Mouse (Mus musculus) CD4-positive, CD25-positive, alpha-beta regulatory T cell (primary cell): ENCODE measurements around the gene Gtf3c5. TPM values are rescaled to one million over a fixed set of nuclear protein-coding genes. Genes with fewer than 3 reads are reported as not detected.

Source experiments
- polyA plus RNA-seq: library from polyadenylated mRNA; unstranded; fragments of 100-300 nt; shearing (Covaris generic); gene quantifications from one replicate; pipeline ENCODE4 v1.2.1, GENCODE M21; 2017

The Gtf3c5 gene
- 24.1 TPM for polyA plus RNA-seq

DNA sequence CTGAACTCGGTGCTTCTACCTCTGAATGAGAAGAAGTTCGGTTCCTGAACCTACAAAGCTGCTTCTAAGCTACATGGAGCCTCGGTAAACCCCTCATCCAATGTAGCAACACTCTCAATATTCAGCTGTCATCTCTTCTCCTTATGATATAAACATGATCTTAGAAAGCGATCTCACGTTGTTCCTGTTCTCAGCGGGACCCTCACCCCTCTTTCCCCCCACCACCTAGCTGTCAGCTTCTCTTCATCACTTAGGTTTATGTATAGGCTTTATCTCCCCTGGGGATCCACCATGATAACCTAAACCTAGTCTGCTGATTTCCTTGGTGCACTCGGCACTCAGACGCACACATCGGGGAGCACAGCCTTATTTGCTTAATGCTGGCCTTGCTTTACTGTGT lies at the start of gene Gtf3c5:
Gene Gtf3c5 (minus strand): TSS at position 101 of the 400 bp plus-strand sequence.

GRCm38 (mm10) chr2:28621664-28622171 lies 38.2 kb upstream of the Gtf3c5 start, which contains the start of gene Gfi1b:
Gene Gfi1b, minus strand, starts transcription at chr2:28621982.

DNA sequence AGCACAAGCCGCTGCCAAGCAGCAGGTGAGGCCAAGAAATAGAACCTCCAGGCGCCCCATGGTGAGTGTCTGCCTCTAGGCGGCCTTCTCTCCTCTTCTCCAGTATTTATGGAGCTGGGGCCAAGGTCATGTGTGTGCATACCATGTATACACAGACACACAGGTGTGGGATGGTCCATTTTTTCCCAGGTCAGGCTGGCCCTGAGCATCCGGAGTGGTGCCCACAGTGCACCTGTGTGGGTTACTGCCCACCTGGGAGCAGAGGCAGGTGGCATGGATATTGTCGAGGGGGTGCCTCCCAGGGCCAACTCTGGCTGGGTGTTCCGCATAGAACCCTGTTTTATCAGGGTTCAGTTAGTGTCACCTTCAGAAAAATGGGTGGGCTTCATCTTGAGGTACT lies 20.2 kb downstream of the Gtf3c5 start, which contains the start of gene Cel:
Gene Cel (minus strand): TSS at position 101 of the 400 bp plus-strand sequence.

Other genes starting within 250 kb of the Gtf3c5 start
- 0.10 TPM for gene Ppp1r26, start 137.0 kb downstream of the Gtf3c5 start, polyA plus RNA-seq
- gene 1700007K13Rik, start 117.4 kb downstream of the Gtf3c5 start, polyA plus RNA-seq: not detected
- gene Mrps2, start 115.7 kb downstream of the Gtf3c5 start, polyA plus RNA-seq: 36.1 TPM
- gene Gbgt1, start 86.9 kb downstream of the Gtf3c5 start, polyA plus RNA-seq: not detected
- gene Gm10134, start 77.7 kb downstream of the Gtf3c5 start, polyA plus RNA-seq: 1.0 TPM
- gene Ralgds, start 70.6 kb downstream of the Gtf3c5 start, polyA plus RNA-seq: 33.8 TPM
- not detected for gene Cel, start 20.3 kb downstream of the Gtf3c5 start, polyA plus RNA-seq
- not detected for gene Gfi1b, start 38.2 kb upstream of the Gtf3c5 start, polyA plus RNA-seq
- gene Tsc1, start 57.5 kb upstream of the Gtf3c5 start, polyA plus RNA-seq: 34.0 TPM
- not detected for gene Spaca9, start 116.0 kb upstream of the Gtf3c5 start, polyA plus RNA-seq
- gene Ak8, start 116.4 kb upstream of the Gtf3c5 start, polyA plus RNA-seq: not detected